Mouse (Mus musculus) neutrophil, adult 65 days (primary cell): Measurements from ENCODE around the gene Slc6a6. TPM values are rescaled to one million over a fixed set of nuclear protein-coding genes. Genes with fewer than 3 reads are reported as not detected.

Experiments used
- total RNA-seq: library from RNA; stranded (reverse); gene quantifications from 2 replicates; pipeline ENCODE4 v1.2.4, GENCODE M21; 2023

Slc6a6 gene
- 265 and 342 TPM in 2 replicates for total RNA-seq

DNA sequence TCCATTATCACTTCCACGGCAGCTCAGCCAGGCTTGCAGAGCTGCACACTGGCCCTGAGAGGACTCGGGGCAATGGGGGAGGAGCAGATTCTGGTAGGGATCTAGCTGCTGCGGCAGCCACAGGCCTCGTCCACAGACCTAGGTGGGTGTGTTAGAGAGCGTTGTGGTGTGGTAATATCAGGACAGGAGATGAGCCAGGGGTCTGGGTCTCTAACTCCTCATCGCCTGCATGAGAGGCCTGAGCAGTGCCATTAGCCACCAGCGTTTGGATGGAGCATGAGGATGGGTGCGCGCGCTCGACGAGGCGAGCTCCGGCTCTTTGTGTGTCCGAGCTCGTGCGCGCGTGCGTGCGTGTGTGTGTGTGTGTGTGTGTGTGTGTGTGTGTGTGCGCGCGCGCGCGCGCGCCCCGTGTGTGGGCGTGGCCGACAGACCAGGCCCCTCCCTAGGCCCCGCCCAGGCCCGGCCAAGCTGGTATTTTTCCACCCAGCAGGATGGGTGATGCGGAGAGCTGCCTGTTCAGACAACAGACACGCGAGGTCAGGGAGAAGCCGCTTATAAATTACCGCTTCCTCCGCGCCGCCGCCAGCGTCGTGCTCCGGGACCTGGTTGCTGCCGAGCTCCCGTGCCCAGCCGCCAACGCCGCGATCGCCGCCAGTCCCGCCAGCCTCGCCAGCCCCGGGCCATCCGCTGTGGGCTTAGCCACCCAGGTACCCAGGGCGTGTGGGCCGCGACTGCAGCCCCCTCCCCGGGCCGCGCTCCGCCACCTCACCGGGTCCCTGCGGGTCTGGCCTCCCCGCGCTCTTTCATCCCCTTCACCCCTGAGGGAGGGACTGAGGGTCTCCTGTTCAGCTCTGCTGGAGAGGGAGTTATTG is at the start of gene Slc6a6:
Gene Slc6a6, plus strand, starts transcription at position 452 of the 872 bp plus-strand sequence.

Other genes starting within 250 kb of the Slc6a6 start
- 4.0 and 4.2 TPM in 2 replicates for gene Chchd4, start 210.5 kb upstream of the Slc6a6 start, total RNA-seq
- gene Tmem43, start 210.3 kb upstream of the Slc6a6 start, total RNA-seq, result 156 and 174 TPM in 2 replicates
- 24.2 and 27.3 TPM in 2 replicates for gene Xpc, start 168.2 kb upstream of the Slc6a6 start, total RNA-seq
- 44.2 and 48.5 TPM in 2 replicates for gene Lsm3, start 168.1 kb upstream of the Slc6a6 start, total RNA-seq
- not detected in 2 replicates for gene Grip2, start 143.2 kb downstream of the Slc6a6 start, total RNA-seq
- gene Ccdc174, start 194.0 kb downstream of the Slc6a6 start, total RNA-seq, result 42.5 and 45.7 TPM in 2 replicates
- gene 4930590J08Rik, start 218.8 kb downstream of the Slc6a6 start, total RNA-seq, result 1.4 and 3.7 TPM in 2 replicates